Mouse (Mus musculus): Measurements from ENCODE around the gene Slc39a12.

Slc39a12 gene

GRCm38 (mm10) chr2:14388162-14388561 is at the start of gene Slc39a12:
TSS of gene Slc39a12 (plus strand) at chr2:14388316.
- no peak for DNase-seq (ENCODE audit: low spot score in 2 of 2)

- DNase-seq (ENCODE audit: low spot score in 2 of 2) = peak; percentile 30 to 45
Observed at GRCm38 (mm10) chr2:14341652-14342308, 46.3 kb upstream of the Slc39a12 start.

DNA sequence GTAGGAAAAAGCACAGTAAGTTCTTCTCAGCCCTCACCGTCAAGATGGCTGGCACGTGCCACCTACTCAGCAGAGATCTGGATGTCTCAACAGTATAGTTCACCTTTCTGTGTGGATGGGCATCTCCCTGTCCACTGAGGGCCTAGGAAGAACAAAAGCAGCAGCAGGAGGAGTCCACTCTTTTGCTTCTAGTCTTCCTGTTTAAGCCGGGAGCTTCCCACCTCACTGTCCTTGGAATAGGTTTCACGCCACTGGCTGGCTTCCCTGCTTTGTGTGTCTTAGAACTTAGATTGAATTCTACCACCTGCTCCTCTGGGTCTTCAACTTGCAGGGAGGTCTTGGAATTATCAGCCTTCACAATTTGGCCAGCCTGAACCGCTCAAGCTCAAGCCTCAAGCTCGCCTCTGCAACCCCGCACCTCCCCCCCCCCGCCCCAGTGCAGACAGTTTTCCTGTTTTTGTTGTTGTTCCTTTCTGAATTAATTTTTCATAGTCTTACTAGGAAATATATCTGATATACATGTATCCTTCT is 45.7 kb upstream of the Slc39a12 start:
- DNase-seq (ENCODE audit: low spot score in 2 of 2) = peak in 1 of 2 experiments; percentile 6

DNA sequence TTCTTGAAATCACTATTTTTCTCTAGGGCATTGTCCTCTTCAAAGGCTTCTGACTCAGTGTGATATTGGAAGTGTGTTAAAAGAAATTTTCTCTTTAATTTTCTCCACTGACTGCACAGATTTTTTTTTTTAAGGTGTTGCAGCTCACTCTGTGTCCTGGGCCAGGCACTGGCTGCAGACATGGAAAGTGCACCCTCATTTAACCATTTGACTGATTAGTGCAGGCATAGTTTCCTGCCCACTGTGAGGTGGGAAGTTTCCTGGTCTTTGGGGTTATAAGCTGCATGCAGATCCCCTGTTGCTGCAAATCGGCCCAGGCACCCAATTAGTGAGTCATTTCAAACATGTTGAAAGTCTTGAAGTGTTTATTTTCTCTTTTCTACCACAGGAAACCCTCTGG is 740 bp downstream of the Slc39a12 start:
- DNase-seq (ENCODE audit: low spot score in 2 of 2) = no peak

DNA sequence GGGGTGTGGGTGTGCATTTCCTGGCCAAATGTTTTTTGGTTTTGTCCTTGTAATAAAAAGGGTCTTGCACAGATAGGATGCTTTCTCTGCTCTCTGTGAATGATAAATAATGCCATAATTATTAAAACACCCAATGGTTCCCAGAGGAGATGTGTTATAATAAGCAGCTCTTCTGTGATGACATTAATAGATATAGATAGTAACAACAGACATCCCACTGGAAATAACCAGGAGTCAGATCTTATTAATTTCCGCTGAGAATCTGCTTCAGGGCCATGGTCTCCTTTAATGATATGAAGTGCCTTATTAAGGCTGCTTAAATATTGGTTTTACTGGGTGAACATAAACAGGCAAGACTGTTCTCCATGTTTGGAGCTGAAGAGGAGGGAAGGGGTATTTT is 2.8 kb downstream of the Slc39a12 start:
- no peak for DNase-seq (ENCODE audit: low spot score in 2 of 2)

- no peak for DNase-seq (ENCODE audit: low spot score in 2 of 2)
Observed at GRCm38 (mm10) chr2:14403000-14403399, 14.9 kb downstream of the Slc39a12 start.

DNA sequence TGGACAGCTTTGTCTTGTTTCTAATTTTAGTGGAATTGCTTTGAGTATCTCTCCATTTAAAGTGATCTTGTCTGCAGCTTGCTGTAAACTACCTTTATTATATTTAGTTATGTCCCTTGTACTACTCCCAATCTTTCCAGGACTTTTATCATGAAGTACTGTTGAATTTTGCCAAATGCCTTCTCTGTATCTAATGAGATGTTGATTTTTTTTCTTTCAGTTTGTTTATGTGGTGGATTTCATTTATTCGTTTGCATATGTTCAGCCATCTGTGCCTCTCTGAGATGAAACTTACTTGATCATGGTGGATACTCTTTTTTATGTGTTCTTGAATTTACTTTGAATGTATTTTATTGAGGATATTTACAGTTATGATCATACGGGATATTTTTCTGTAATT is 40.9 kb downstream of the Slc39a12 start:
- no peak for DNase-seq (ENCODE audit: low spot score in 2 of 2)

DNA sequence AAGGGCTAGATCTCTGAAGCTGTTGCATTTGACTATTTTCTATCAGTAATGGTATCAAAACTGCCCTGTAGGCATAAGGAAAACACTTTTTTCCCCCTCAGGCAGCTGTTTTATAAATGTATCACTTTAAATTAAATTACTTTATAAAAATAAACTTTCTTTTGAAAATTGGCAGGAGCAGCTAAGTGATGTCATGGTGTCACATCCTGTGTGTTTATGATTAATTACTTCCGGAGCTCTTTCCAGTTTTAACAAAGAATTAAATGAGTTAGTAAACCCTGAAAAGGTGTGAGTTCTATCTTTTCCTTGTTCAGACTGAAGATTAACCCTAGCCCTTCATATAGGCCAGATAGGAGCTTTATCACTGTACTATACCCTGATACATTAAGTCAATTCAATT is 59.2 kb downstream of the Slc39a12 start:
- DNase-seq (ENCODE audit: low spot score in 2 of 2) = no peak

DNA sequence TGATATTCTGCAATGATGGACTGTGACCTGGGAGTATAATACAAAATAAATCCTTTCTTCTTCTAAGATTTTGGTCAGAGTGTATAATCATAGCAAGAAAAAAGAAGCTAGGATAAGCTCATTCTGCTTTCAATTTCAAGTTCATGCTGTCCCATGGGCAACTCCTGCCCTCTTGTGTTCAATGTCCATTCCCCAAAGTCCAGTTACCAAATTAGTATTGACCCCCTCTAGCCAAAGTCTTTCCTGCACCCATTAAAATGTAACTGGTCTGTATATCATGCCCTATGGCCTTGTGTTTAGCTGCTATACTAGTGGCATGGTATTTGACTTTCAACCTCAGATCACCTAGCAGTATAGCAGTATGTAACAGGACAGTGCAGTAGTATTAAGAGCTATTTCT is 62.8 kb downstream of the Slc39a12 start:
- DNase-seq (ENCODE audit: low spot score in 2 of 2) = no peak

DNA sequence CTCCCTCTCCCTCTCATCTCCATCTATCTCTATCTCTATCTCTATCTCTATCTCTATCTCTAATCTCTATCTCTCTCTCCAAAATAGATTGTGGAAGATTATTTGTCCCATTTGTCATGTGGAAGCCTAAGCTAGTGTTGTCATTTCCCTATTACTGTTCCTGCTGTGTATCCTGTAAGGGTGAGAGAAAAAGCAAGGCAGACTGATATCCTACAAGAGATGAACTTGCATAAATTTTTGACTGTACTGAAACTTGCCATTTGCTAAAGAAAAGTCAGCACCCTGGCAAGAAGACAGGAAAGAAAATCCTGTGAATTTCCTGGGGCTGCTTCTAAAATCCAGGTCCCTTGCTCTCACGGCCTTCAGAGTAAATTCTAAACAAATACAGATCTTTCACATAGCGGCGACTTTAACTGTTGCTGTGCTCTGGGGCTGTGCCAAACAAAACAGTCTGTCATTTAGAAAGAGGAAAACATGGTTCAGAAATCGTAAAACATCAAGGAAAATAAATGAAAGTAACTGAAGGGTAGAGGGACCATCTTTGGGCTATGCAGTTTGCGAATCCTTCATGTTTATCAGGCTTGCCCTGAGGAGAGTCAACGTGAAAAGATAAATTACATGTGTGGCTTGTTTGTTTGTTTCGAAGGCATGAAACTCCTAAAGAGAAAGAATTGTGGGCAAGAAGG is 67.0 kb downstream of the Slc39a12 start:
- DNase-seq (ENCODE audit: low spot score in 2 of 2) = no peak

- no peak for DNase-seq (ENCODE audit: low spot score in 2 of 2)
Observed at GRCm38 (mm10) chr2:14464438-14464837, 76.3 kb downstream of the Slc39a12 start.

GRCm38 (mm10) chr2:14494132-14494531 is 106.0 kb downstream of the Slc39a12 start:
- no peak for DNase-seq (ENCODE audit: low spot score in 2 of 2)

DNA sequence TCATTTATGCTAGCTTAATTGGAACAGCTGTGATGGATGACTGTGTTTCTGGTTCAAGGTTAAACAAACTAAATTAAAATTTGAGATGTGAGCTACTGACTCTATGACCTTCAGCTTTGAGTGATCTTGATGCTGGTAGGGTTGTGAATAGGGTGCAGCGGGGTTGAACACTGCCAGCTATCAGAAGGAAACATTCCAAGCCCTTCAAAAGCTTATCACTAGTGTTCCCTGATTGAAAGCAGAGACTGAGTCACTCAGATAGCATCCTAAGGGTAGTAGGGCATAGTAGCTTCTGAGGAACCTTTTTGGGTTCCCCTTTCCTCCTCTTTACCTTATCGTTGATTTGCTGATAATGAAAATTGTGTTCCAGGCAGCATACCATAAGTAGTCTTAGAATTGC is 108.0 kb downstream of the Slc39a12 start:
- DNase-seq (ENCODE audit: low spot score in 2 of 2) = no peak

DNA sequence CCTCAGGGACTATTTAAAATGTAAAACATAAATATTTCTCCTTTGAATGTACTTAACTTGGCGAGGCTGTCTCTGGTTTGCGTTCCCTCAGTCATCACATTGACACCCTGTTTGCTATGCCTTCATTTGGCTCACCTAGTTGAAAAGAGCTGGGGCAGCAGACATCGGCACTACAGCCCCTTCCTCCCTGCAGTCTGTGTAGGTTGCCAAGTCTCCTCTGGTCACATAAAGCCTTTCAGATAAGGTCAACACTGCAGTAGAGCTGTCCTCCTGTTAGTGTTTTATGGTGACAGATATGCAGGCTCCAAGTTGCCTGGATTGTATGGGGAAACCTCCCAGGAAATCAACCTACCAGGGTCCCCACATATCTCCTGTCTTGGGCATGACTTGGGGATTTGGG is 114.4 kb downstream of the Slc39a12 start:
- DNase-seq (ENCODE audit: low spot score in 2 of 2) = no peak

DNA sequence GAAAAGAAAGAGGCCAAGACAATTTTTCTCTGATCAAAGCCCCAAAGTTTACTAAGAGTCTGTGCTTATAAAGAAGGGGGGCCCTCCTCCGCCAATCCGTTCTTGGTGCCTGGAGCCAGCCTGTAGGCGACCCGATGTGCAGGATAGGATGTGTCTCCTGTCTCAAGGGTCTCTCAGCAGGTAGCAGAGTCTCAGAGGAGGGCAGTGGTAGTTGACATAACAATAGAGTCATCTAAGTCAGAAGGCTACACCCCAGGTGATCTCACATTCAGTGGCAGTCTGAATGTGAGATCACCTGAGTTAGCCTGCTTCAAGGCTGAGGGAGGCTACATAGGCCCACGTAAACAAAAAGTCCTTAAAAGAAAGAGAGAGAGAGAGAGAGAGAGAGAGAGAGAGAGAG is 130.1 kb downstream of the Slc39a12 start:
- DNase-seq (ENCODE audit: low spot score in 2 of 2) = no peak

- no peak for DNase-seq (ENCODE audit: low spot score in 2 of 2)
Observed at GRCm38 (mm10) chr2:14534325-14535077, 146.4 kb downstream of the Slc39a12 start.

DNA sequence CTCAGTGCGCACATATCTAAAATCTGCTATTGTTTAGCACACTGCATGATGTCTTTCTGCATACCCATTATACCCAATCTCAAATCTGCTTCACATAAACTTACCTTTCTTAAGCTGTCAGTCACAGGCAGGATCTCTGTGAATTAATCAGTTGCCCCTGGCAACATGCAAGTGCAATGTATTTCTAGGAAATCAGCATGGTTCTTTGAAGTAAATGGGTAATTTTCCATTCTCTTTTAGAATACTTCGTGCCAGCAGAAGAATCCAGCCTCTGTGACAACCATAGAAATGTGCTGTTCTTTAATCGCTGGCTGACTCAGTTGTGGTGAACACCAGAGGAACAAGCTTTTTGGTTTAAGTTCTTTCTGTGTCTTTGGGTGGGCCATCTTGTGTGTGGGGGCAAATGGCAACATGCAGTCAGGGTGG is 147.1 kb downstream of the Slc39a12 start:
- no peak for DNase-seq (ENCODE audit: low spot score in 2 of 2)

DNA sequence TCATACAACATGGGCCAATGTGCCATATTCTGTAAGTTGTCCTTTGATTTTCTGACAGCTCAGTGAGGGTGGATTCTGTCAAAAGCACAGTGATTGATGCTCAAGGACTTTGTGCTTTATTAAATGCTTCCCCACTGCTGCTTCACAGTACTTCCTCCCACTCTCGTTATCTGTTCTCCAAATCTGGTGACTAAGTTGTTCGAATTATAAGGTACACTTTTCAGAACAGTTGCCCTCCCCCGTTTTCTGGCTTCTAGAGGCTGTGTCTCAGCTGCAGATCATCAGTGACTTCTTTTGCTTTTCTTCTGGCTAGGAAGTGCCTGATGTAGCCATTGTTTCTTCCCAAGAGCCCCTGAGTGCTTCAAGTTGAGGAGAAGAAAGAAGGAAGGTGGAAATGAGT is 149.7 kb downstream of the Slc39a12 start:
- DNase-seq (ENCODE audit: low spot score in 2 of 2) = no peak

DNA sequence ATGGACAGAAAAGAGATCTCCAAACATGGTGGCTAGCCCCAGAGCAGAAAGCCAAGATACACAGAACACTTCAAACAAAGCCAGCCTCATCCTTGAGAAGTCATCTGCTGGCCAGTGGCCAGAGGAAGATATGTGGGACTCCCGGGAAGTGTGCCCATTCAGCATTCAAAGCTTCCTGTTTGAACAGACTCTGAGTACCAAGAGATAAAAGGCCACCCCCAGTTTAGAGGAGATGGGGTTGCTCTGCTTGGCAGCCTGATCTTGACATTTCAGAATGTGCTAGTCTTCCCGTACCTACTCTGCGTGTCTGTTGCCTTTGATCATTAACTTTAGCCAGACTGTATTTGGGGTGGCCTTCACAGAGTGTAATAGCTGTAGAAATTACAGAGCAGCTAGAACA is 155.2 kb downstream of the Slc39a12 start:
- no peak for DNase-seq (ENCODE audit: low spot score in 2 of 2)

DNA sequence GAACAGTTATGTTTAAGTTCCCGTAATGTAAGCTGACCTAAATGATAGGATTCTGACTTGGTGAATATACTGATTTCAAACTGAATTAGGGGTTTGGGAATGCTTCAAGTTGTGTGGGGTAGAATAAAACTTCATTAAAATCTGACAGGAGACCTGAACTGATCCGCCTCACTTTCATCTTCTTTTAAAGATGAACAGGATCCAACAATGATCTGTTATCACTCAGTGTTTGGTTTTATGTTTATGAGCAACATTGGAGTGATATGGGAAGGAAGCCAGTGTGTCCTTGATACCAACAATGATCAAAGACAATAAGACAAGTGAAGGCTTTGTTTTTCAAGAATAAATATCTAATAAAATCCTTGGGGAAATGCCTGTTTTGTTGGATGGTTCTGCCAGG is 155.7 kb downstream of the Slc39a12 start:
- no peak for DNase-seq (ENCODE audit: low spot score in 2 of 2)

Measured in frontal cortex, postnatal 14 days (tissue).